Mouse (Mus musculus) forebrain, embryonic 16.5 days (tissue): ENCODE data around the gene Hes7. TPM values are rescaled to one million over a fixed set of nuclear protein-coding genes. Genes with fewer than 3 reads are reported as not detected.

ENCODE experiments used
- polyA plus RNA-seq: library from polyadenylated mRNA; unstranded; fragments of >200 nt; fragmentation: Nextera tagmentation; extraction: Ambion mirVana; gene quantifications from 2 replicates; pipeline ENCODE4 v1.2.1, GENCODE M21; 2015

The Hes7 gene
- polyA plus RNA-seq, 1 experiment from 2014 or later, result 0.67 TPM

Other genes with a start within 250 kb of the Hes7 start
- 96.8 and 100 TPM in 2 replicates for gene Ndel1, start 248.5 kb upstream of the Hes7 start, polyA plus RNA-seq
- not detected in 2 replicates for gene Rnf222, start 231.9 kb upstream of the Hes7 start, polyA plus RNA-seq
- 554 and 607 TPM in 2 replicates for gene Rpl26, start 218.8 kb upstream of the Hes7 start, polyA plus RNA-seq
- 0.35 TPM in 1 of 2 replicates, not detected in the other for gene Odf4, start 193.3 kb upstream of the Hes7 start, polyA plus RNA-seq
- 8.2 and 12.8 TPM in 2 replicates for gene Arhgef15, start 162.9 kb upstream of the Hes7 start, polyA plus RNA-seq
- gene Slc25a35, start 152.3 kb upstream of the Hes7 start, polyA plus RNA-seq, result 0.86 and 1.0 TPM in 2 replicates
- gene Rangrf, start 145.2 kb upstream of the Hes7 start, polyA plus RNA-seq, result 28.9 and 34.5 TPM in 2 replicates
- gene Pfas, start 111.9 kb upstream of the Hes7 start, polyA plus RNA-seq, result 21.7 and 24.7 TPM in 2 replicates
- 70.1 and 79.1 TPM in 2 replicates for gene Ctc1, start 104.5 kb upstream of the Hes7 start, polyA plus RNA-seq
- 56.7 and 68.2 TPM in 2 replicates for gene Aurkb, start 74.8 kb upstream of the Hes7 start, polyA plus RNA-seq
- 11.4 and 12.3 TPM in 2 replicates for gene Borcs6, start 60.7 kb upstream of the Hes7 start, polyA plus RNA-seq
- gene Tmem107, start 49.6 kb upstream of the Hes7 start, polyA plus RNA-seq, result 43.7 and 48.4 TPM in 2 replicates
- 217 and 259 TPM in 2 replicates for gene Vamp2, start 31.9 kb upstream of the Hes7 start, polyA plus RNA-seq
- 11.8 and 12.1 TPM in 2 replicates for gene Per1, start 25.2 kb upstream of the Hes7 start, polyA plus RNA-seq
- 0.39 and 0.71 TPM in 2 replicates for gene 9130213A22Rik, start 2.2 kb downstream of the Hes7 start, polyA plus RNA-seq
- gene Aloxe3, start 5.5 kb downstream of the Hes7 start, polyA plus RNA-seq, result 2.8 and 3.5 TPM in 2 replicates
- 0.12 TPM in 1 of 2 replicates, not detected in the other for gene Alox12b, start 36.6 kb downstream of the Hes7 start, polyA plus RNA-seq
- 0.29 TPM in 1 of 2 replicates, not detected in the other for gene Alox8, start 77.4 kb downstream of the Hes7 start, polyA plus RNA-seq
- gene Gucy2e, start 116.6 kb downstream of the Hes7 start, polyA plus RNA-seq, result 0.56 and 0.68 TPM in 2 replicates
- gene Cntrob, start 203.4 kb downstream of the Hes7 start, polyA plus RNA-seq, result 31.0 and 32.5 TPM in 2 replicates
- 162 and 166 TPM in 2 replicates for gene Trappc1, start 203.6 kb downstream of the Hes7 start, polyA plus RNA-seq
- gene Kcnab3, start 205.9 kb downstream of the Hes7 start, polyA plus RNA-seq, result 5.7 and 6.0 TPM in 2 replicates
- gene Rnf227, start 220.1 kb downstream of the Hes7 start, polyA plus RNA-seq, result 109 and 144 TPM in 2 replicates
- 132 and 146 TPM in 2 replicates for gene Chd3, start 249.0 kb downstream of the Hes7 start, polyA plus RNA-seq